In the genomic region with DNA sequence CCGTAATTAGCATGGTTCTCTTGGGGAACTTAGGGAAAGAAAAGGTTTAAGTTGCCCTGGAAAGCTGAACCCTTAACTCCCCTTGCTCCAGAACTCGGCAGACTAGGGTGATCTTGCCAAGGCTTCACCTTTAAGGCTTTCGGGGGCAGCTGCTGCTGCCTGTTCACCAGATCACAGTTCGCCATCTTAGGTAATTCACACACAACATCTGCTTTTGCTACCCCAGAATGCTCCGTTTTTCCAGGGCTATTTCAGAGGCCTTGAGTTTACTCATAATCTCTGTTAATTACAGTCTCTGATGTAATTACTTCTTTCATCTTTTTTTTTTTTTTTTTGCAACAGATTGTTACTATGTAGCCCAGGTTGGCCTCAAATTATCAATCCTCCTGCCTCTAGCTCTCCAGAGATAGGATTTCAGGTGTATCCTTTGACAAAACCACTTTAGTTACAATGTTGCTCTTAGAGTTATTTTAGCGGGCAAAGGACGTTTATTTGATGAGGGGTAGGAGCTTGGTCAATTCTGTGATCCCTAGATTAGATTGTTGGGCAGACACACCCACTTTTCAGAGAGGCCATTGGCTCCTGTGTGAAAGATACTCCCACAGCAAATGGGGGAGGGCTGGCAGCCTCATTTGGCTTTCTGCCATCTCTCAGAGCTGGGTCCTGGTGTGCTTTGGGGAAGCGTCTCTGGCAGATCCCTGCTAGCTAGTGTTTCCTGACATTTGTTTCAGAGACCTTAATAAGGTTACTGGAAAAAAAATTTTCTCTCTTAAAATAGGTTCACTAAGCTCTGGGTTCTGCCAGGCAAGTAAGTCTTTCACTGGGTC, we compare ENCODE assay signal across 8 mouse cellular contexts.
DNase-seq lines count a peak whose midpoint lies in the region; ATAC-seq lines count a peak whose summit lies in the region.

No protein-coding gene starts in this region.

- no peak overlapping the region for H3K9ac ChIP-seq in heart, embryonic 15.5 days
- H3K9ac ChIP-seq in limb, embryonic 13.5 days = 0 out of 2 replicates have a peak overlapping the region, but pooled peaks have one; percentile 35

- ATAC-seq in heart, embryonic 15.5 days (replicated peaks; ENCODE audit: insufficient number of reproducible peaks, insufficient read depth, low FRiP score, low read depth) = no peak
- no peak for ATAC-seq in limb, embryonic 13.5 days (ENCODE audit: low FRiP score, low read depth)

- peak overlapping the region; percentile 17; the same call in 1 of the 2 replicates for H3K27ac ChIP-seq in heart, embryonic 15.5 days
- peak overlapping the region; percentile 39; the same call in 1 of the 2 replicates for H3K27ac ChIP-seq in limb, embryonic 13.5 days

- DNase-seq in adrenal gland, postnatal 14 days = peak; percentile 61
- no peak for DNase-seq in adrenal gland, adult 2 months
- peak; percentile 50 to 51 for DNase-seq in lung, adult 18-20 months
- DNase-seq in lung, postnatal 25 days (ENCODE audit: low spot score) = no peak
- DNase-seq in spleen, postnatal 4 days (ENCODE audit: low spot score in 2 of 2) = no peak
- DNase-seq in left cerebral cortex, adult 11 months (ENCODE audit: low spot score) = no peak

- H3K4me3 ChIP-seq in heart, embryonic 15.5 days = no peak overlapping the region
- no peak overlapping the region for H3K4me3 ChIP-seq in limb, embryonic 13.5 days

- no peaks in the 10 kb centered on the region for H3K27me3 ChIP-seq in heart, embryonic 15.5 days
- no peaks in the 10 kb centered on the region for H3K27me3 ChIP-seq in limb, embryonic 13.5 days

- no peaks in the 10 kb centered on the region for H3K9me3 ChIP-seq in heart, embryonic 15.5 days (replicated peaks)
- no peaks in the 10 kb centered on the region for H3K9me3 ChIP-seq in limb, embryonic 13.5 days

- H3K36me3 ChIP-seq in heart, embryonic 15.5 days = peaks cover 4% of the 10 kb centered on the region; the same call in 1 of the 2 replicates
- peaks cover 26% of the 10 kb centered on the region for H3K36me3 ChIP-seq in limb, embryonic 13.5 days

- peaks cover 34% of the 10 kb centered on the region for H3K4me1 ChIP-seq in heart, embryonic 15.5 days (replicated peaks)
- peaks cover 81% of the 10 kb centered on the region for H3K4me1 ChIP-seq in limb, embryonic 13.5 days

- H3K4me2 ChIP-seq in heart, embryonic 15.5 days = no peak overlapping the region
- no peak overlapping the region for H3K4me2 ChIP-seq in limb, embryonic 13.5 days (replicated peaks)

- WGBS in heart, embryonic 15.5 days = 54% methylated on average over 8 of the region's 8 CpGs
- WGBS in limb, embryonic 13.5 days = 26% methylated on average over 8 of the region's 8 CpGs

Comparison
In these comparisons a context has a peak if more than half of its experiments do, and no peak if none do; other contexts are left out.
1. DNase-seq: peak in adrenal gland, postnatal 14 days (single experiment) and lung, adult 18-20 months (2 of 2); none in adrenal gland, adult 2 months (single experiment), lung, postnatal 25 days (single experiment), spleen, postnatal 4 days (0 of 2) and left cerebral cortex, adult 11 months (single experiment).